Mouse (Mus musculus) embryo, embryonic 10.5 days (tissue): Measurements from ENCODE around the gene Tprn.

ENCODE experiments used
- DNase-seq: peaks from one replicate; pipeline ENCODE4 v3.0.0-alpha.2; 2015; ENCODE audit warnings: low spot score

The Tprn gene

GRCm38 (mm10) chr2:25265897-25266656 is 3.7 kb downstream of the Tprn start:
- no peak for DNase-seq

- no peak for DNase-seq
These were observed 4.3 kb downstream of the Tprn start for GRCm38 (mm10) chr2:25266720-25267119.

GRCm38 (mm10) chr2:25267241-25267640 is 4.8 kb downstream of the Tprn start:
- DNase-seq, result no peak

GRCm38 (mm10) chr2:25267746-25268309 is 5.4 kb downstream of the Tprn start:
- no peak for DNase-seq

GRCm38 (mm10) chr2:25271827-25272511 is 9.6 kb downstream of the Tprn start, which contains the start of the genes Ssna1 and Anapc2:
Gene Ssna1, minus strand, starts transcription at chr2:25272438.
Gene Anapc2, plus strand, starts transcription at chr2:25272478.
- peak; percentile 98 for DNase-seq

- DNase-seq, result no peak
These were observed 10.1 kb downstream of the Tprn start for GRCm38 (mm10) chr2:25272515-25272914.

- no peak for DNase-seq
These were observed 10.6 kb downstream of the Tprn start for GRCm38 (mm10) chr2:25273010-25273409.

GRCm38 (mm10) chr2:25278928-25279882 is 16.8 kb downstream of the Tprn start:
- peak; percentile 89 for DNase-seq

- DNase-seq, result no peak
These were observed 23.1 kb downstream of the Tprn start for GRCm38 (mm10) chr2:25285551-25285950.

- no peak for DNase-seq
These were observed 23.9 kb downstream of the Tprn start for GRCm38 (mm10) chr2:25286314-25286713.

GRCm38 (mm10) chr2:25286837-25287636 is 24.6 kb downstream of the Tprn start:
- no peak for DNase-seq

- no peak for DNase-seq
These were observed 25.7 kb downstream of the Tprn start, which contains the start of gene Tmem210 for GRCm38 (mm10) chr2:25287927-25288649. Gene Tmem210, plus strand, starts transcription at chr2:25288145.

- DNase-seq, result no peak
These were observed 26.4 kb downstream of the Tprn start for GRCm38 (mm10) chr2:25288734-25289345.

- DNase-seq, result no peak
These were observed 27.2 kb downstream of the Tprn start, which contains the start of gene Lrrc26 for GRCm38 (mm10) chr2:25289651-25290050. Gene Lrrc26, plus strand, starts transcription at chr2:25289915.

- no peak for DNase-seq
These were observed 27.8 kb downstream of the Tprn start for GRCm38 (mm10) chr2:25290101-25290815.

- DNase-seq, result no peak
These were observed 28.4 kb downstream of the Tprn start for GRCm38 (mm10) chr2:25290816-25291130.

GRCm38 (mm10) chr2:25291184-25292053 is 29.0 kb downstream of the Tprn start:
- DNase-seq, result no peak

GRCm38 (mm10) chr2:25292054-25292544 is 29.7 kb downstream of the Tprn start:
- no peak for DNase-seq
